Mouse (Mus musculus): ENCODE results near the gene Mapk1ip1.

DNA sequence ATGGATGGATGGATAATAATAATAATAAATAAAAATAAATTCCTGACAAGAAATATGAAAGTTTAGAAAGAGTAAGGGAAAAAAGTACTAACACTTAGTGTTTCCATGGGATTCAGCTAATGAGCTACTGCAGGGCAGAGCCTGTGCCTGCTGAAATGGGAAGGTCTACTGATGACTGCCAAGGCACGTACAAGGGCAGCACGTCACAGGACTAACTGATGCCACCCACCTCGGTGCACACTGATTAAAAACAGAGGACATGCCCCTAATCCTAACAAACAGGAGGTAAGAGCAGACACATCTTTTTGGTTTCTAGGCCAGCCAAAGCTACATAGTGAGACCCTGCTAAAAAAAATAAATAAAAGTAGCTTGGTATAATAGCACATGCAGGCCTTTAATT is 37.7 kb upstream of the Mapk1ip1 start:
- no peak for TF ChIP-seq CTCF (IDR thresholded peaks at IDR 0.05; ENCODE audit: low read depth, low read length)
- no peak for TF ChIP-seq GATA1 (IDR thresholded peaks at IDR 0.05; ENCODE audit: borderline replicate concordance, low read length)
- TF ChIP-seq GATA2 (IDR thresholded peaks at IDR 0.05; ENCODE audit: borderline replicate concordance, low read depth, low read length), result no peak
